Mouse (Mus musculus): ENCODE results near the gene Cyb5d2. TPM values are rescaled to one million over a fixed set of nuclear protein-coding genes. Genes with fewer than 3 reads are reported as not detected.

Cyb5d2 gene
- polyA plus RNA-seq, 1 experiment from 2014 or later, result 4.3 TPM

DNA sequence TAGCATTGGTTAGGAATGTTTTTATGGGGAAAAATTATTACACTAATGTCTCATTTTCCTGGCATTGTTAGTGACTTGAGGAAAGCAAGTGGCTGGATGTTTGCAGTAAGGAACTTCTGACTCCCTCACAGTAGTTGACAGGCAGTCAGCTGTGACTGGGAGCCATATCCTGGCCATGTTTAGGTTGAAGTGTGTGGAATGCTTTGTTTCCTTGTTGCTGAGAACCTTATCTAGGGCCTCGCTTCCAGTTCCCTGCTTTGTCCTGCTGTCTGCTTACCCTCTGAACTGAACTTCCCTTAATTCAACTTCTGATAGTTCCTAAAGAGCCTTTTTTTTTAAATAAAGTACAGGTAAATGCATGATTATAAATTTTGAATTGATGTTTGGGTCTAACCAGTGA is 59.6 kb downstream of the Cyb5d2 start:
- Histone ChIP-seq H3K36me3 (ENCODE audit: control insufficient read depth, insufficient read depth) (peaks cover 27% of the 10 kb centered on the region), H3K4me2 (ENCODE audit: low read depth, low read length) (no peak overlapping the region), H3K4me3 (ENCODE audit: low read depth, low read length) (no peak overlapping the region), H3K27ac (ENCODE audit: low read length) (no peak overlapping the region), H3K4me1 (ENCODE audit: control insufficient read depth, low read depth, low read length) (no peaks in the 10 kb centered on the region), H3K27me3 (ENCODE audit: control insufficient read depth, insufficient read depth, low read depth, low read length) (no peaks in the 10 kb centered on the region), H3K9me3 (replicated peaks; ENCODE audit: control insufficient read depth, low read length) (no peaks in the 10 kb centered on the region), H3K9ac (ENCODE audit: low read depth, low read length) (no peak overlapping the region)
- WGBS (ENCODE audit: insufficient replicate concordance), result 57% methylated on average over 1 of the region's 1 CpGs
- no peak for ATAC-seq (ENCODE audit: low read depth)

DNA sequence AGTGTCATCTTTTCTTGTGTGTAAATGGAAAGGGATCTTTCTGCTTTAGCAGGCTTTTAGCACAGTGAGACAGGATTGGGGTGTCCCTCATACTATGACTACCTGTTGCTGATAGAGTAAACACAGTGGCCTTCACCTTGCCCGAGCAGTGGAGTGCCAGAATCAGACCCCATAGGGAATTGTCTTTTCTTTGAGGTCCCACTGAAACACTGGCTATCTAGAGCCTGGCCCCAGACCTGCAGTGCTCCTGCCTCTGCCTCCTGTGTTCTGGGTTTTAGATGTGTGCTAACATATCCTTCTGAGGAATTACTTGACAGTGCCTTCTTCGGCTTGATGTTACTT is 60.5 kb downstream of the Cyb5d2 start:
- ATAC-seq (ENCODE audit: low read depth), result no peak
- WGBS (ENCODE audit: insufficient replicate concordance), result 89% methylated on average over 2 of the region's 2 CpGs
- H3K36me3 ChIP-seq (ENCODE audit: control insufficient read depth, insufficient read depth), result peaks cover 34% of the 10 kb centered on the region
- no peaks in the 10 kb centered on the region for H3K27me3 ChIP-seq (ENCODE audit: control insufficient read depth, insufficient read depth, low read depth, low read length)
- H3K27ac ChIP-seq (ENCODE audit: low read length), result no peak overlapping the region
- no peak overlapping the region for H3K4me2 ChIP-seq (ENCODE audit: low read depth, low read length)
- H3K4me1 ChIP-seq (ENCODE audit: control insufficient read depth, low read depth, low read length), result no peaks in the 10 kb centered on the region
- H3K9me3 ChIP-seq (replicated peaks; ENCODE audit: control insufficient read depth, low read length), result no peaks in the 10 kb centered on the region
- H3K4me3 ChIP-seq (ENCODE audit: low read depth, low read length), result no peak overlapping the region
- H3K9ac ChIP-seq (ENCODE audit: low read depth, low read length), result no peak overlapping the region

DNA sequence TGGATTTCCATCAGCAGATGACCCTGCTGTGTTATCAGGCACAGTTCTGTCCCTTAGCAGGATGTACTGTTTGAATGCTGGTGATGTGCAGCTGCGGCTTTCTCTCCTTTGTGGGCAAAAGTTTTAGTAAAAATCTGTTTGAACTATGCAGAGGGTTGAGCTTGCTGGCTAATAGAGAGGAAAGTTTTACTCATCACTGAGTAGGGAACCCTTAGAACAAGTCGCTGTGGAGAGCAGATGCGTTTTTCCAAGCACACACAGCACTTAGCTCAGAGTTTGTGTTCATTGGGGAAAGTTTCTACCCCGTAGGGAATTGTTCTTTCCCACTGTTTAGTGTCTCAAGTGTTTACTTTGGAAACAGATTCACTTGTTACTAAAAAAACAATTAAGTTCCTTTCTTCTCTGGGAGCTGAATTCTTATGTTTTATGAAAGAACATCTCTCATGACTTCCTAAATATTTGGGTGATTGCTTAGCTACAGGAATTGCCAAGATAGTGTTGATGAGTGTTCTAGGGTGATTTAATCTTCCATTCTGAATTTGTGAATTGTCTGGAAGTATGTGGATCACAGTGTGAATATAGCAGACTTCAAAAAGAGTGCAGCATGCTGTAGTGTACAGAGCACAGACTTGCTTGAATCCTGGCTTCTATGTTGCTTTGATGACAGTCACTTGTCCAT is 61.0 kb downstream of the Cyb5d2 start:
- ATAC-seq (ENCODE audit: low read depth), result no peak
- Histone ChIP-seq H3K27me3 (ENCODE audit: control insufficient read depth, insufficient read depth, low read depth, low read length) (no peaks in the 10 kb centered on the region), H3K4me1 (ENCODE audit: control insufficient read depth, low read depth, low read length) (no peaks in the 10 kb centered on the region), H3K4me2 (ENCODE audit: low read depth, low read length) (no peak overlapping the region), H3K4me3 (ENCODE audit: low read depth, low read length) (no peak overlapping the region), H3K27ac (ENCODE audit: low read length) (no peak overlapping the region), H3K36me3 (ENCODE audit: control insufficient read depth, insufficient read depth) (peaks cover 33% of the 10 kb centered on the region), H3K9me3 (replicated peaks; ENCODE audit: control insufficient read depth, low read length) (no peaks in the 10 kb centered on the region), H3K9ac (ENCODE audit: low read depth, low read length) (no peak overlapping the region)
- 83% methylated on average over 4 of the region's 4 CpGs for WGBS (ENCODE audit: insufficient replicate concordance)

DNA sequence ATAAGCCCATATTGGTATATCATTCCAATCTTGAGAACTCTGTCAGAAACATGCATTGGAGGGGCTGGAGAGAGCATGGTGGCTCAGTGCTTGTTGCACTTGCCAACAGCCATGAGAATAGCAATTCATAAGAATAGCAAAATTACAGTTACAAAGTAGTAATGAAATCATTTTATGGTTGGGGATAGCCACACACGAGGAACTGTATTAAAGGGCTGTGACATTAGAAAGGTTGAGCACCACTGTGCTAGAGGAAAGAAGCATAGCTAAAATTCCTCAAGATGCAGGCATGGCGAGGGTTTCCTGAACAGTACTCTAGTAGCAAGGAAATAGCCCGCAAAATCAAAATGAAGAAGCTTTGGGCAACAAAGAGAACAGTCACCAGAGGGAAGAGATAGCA is 62.2 kb downstream of the Cyb5d2 start:
- no peaks in the 10 kb centered on the region for H3K9me3 ChIP-seq (replicated peaks; ENCODE audit: control insufficient read depth, low read length)
- H3K4me2 ChIP-seq (ENCODE audit: low read depth, low read length), result no peak overlapping the region
- no peaks in the 10 kb centered on the region for H3K4me1 ChIP-seq (ENCODE audit: control insufficient read depth, low read depth, low read length)
- H3K27me3 ChIP-seq (ENCODE audit: control insufficient read depth, insufficient read depth, low read depth, low read length), result no peaks in the 10 kb centered on the region
- ATAC-seq (ENCODE audit: low read depth), result no peak
- H3K36me3 ChIP-seq (ENCODE audit: control insufficient read depth, insufficient read depth), result peaks cover 40% of the 10 kb centered on the region
- no peak overlapping the region for H3K9ac ChIP-seq (ENCODE audit: low read depth, low read length)
- WGBS (ENCODE audit: insufficient replicate concordance), result 74% methylated on average over 3 of the region's 3 CpGs
- no peak overlapping the region for H3K27ac ChIP-seq (ENCODE audit: low read length)
- no peak overlapping the region for H3K4me3 ChIP-seq (ENCODE audit: low read depth, low read length)

Other genes starting within 250 kb of the Cyb5d2 start
- gene Spns3, start 245.6 kb downstream of the Cyb5d2 start, polyA plus RNA-seq (2015; fragmentation: Nextera tagmentation; extraction: Ambion mirVana), result 1.6 TPM in 2 replicates
- 20.9 and 21.8 TPM in 2 replicates for gene Ube2g1, start 188.9 kb downstream of the Cyb5d2 start, polyA plus RNA-seq (2015; fragmentation: Nextera tagmentation; extraction: Ambion mirVana)
- gene Ankfy1, start 106.1 kb downstream of the Cyb5d2 start, polyA plus RNA-seq (2015; fragmentation: Nextera tagmentation; extraction: Ambion mirVana), result 11.1 and 11.3 TPM in 2 replicates
- 3.5 and 4.2 TPM in 2 replicates for gene Zzef1, start 84 bp upstream of the Cyb5d2 start, polyA plus RNA-seq (2015; fragmentation: Nextera tagmentation; extraction: Ambion mirVana)
- gene Atp2a3, start 165.0 kb upstream of the Cyb5d2 start, polyA plus RNA-seq (2015; fragmentation: Nextera tagmentation; extraction: Ambion mirVana), result 10.8 and 13.1 TPM in 2 replicates
- 5.5 and 6.6 TPM in 2 replicates for gene P2rx1, start 203.0 kb upstream of the Cyb5d2 start, polyA plus RNA-seq (2015; fragmentation: Nextera tagmentation; extraction: Ambion mirVana)
- 0.76 and 0.86 TPM in 2 replicates for gene Camkk1, start 222.9 kb upstream of the Cyb5d2 start, polyA plus RNA-seq (2015; fragmentation: Nextera tagmentation; extraction: Ambion mirVana)